Mouse (Mus musculus) heart, postnatal 0 days (tissue): ENCODE results near the gene Gm45837.

Source experiments
- CTCF ChIP-seq: IDR thresholded peaks from 2 replicates; pipeline ENCODE4 v1.5.1; 2016; ENCODE audit warnings: antibody characterized with exemption, control low read depth, low read depth
- EP300 ChIP-seq: IDR thresholded peaks from 2 replicates; pipeline ENCODE4 v1.6.1; 2016; ENCODE audit warnings: antibody characterized with exemption, low read depth

DNA sequence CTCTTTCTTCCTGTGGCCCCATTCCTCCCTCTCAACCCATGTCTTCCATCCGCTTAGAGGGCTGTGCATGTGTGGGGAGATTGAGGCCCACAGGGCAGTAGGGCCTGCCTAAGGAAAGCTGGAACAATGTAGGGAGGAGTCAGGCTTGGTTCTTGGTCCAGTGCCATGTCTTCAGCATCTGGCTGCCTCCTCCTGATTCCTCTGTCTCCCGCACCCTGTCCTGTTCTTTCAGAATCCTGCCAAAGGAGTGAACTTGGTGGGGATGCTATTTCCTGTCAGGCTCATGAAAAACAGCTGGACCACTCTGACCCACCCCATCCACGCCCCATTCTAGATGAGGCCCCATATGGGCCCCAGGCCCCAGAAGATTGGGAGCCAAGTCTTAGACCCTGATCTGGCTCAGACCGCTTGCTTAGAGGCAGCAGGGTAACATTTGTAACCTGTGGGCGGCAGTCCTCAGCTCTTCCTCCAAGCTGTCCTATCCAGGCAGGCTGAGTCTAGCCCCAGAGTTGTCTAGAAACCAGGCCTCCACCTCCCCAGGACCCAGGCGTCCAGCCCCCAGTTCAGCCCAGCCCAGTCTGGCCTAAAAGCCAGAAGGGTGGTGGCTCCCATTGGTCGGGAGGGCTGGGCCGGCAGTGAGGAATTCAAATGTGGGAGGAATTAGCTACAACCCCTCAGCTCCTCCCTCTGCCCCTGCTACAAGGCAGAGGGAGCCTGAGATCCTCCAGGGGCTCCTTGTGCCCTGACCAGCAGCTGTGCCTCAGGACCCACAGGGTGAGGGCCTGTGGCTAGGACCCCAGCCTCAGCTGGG, 16.8 kb upstream of the Gm45837 start:
- TF ChIP-seq CTCF, result 0 out of 2 replicates have a peak, but pooled peaks have one; percentile 2
- no peak; the same call in 1 of the 2 replicates for TF ChIP-seq EP300
